Mouse (Mus musculus) heart, postnatal 14 days (tissue): ENCODE results near the gene Zfp11. TPM values are rescaled to one million over a fixed set of nuclear protein-coding genes. Genes with fewer than 3 reads are reported as not detected.
"Not testable (repeated sequence)": the region's sequence is repeated elsewhere in the genome, so short reads cannot be mapped to it uniquely, and the experiment has no call there.

Source experiments
- DNase-seq, 2 experiments: peaks; one replicate each; pipeline ENCODE4 v3.0.0; 2021 to 2022
- intact Hi-C: fragments of 180-260 bp; cut with DNase I; formaldehyde crosslinking; loops from one replicate; pipeline ENCODE4 v1.15.1; 2025
- long read RNA-seq, 2 experiments: library from polyadenylated mRNA; stranded (forward); transcript quantifications; one replicate each; pipeline ENCODE4 v2.0.0; 2021
- total RNA-seq, 2 experiments: library from RNA; stranded (reverse); gene quantifications; 2 replicates each; pipeline ENCODE4 v1.2.3; 2021

Zfp11 gene
- total RNA-seq = 1 to 10 TPM; 3.0 to 3.4 TPM
- long read RNA-seq, experiment 1, partial matches to known transcripts = 0 of 3 reads
- long read RNA-seq, experiment 1, other reads (novel, unspliced or antisense) = 0 of 3 reads
- long read RNA-seq, experiment 2, partial matches to known transcripts = 0 of 5 reads
- long read RNA-seq, experiment 2, other reads (novel, unspliced or antisense) = 1 of 5 reads

DNA sequence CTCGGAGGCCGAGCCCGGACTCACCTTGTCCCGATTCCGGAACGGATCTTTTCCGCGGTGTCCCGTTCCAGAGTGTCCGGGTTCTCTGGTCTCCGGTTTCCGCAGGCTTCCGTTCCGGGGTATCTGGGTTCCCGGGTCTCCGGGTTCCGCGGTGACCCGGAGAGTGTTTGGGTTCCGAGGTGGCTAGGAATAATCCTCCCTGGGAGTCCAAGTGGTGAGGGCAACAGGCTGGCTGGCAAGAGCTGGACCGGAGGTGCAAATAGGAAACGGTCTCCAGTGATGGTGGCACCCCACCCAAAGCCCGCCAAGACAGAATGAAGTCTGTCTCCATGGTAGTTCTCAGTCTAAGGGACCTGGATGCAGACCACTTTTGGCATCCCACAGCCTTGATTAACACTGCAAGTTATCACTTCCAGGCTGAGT lies at the start of gene Zfp11:
TSS of gene Zfp11 (minus strand) at position 64 of the 423 bp plus-strand sequence.
- peak; percentile 79 to 88 for DNase-seq
- intact Hi-C loops = loop anchor here (5.0 kb wide), 2 partner anchors 42 to 57 kb away; partner anchors contain the start of gene Nipsnap2

DNA sequence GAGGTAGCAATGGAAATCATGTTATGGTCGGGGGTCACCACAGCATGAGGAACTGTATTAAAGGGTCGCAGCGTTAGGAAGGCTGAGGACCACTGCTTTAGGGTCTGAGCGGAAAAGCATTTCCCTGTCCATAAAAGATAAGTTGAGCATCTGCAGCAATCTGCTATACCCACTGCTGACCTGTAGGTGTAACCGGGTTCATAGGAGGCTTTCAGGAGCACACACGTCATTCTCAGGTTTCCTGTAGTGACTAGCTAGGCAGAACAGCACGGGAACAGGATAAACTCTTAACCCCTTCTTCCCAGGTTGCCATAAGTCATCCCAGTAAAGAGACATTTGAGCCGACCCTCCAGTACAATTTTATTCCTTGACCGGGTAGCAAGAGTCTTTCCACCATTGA lies 47.1 kb upstream of the Zfp11 start:
- intact Hi-C loops = no loop called here
- no peak for DNase-seq

- DNase-seq = peak; percentile 91 to 94
- intact Hi-C loops = no loop called here
Measured at GRCm38 (mm10) chr5:129715326-129715861, 45.5 kb upstream of the Zfp11 start, which contains the start of gene Mrps17. Mrps17 (plus strand) TSS chr5:129715497.

- intact Hi-C loops = no loop called here
- no peak for DNase-seq
Measured at GRCm38 (mm10) chr5:129708412-129708811, 38.5 kb upstream of the Zfp11 start, which contains the start of gene Sept14. Sept14 (minus strand) TSS chr5:129708512.

DNA sequence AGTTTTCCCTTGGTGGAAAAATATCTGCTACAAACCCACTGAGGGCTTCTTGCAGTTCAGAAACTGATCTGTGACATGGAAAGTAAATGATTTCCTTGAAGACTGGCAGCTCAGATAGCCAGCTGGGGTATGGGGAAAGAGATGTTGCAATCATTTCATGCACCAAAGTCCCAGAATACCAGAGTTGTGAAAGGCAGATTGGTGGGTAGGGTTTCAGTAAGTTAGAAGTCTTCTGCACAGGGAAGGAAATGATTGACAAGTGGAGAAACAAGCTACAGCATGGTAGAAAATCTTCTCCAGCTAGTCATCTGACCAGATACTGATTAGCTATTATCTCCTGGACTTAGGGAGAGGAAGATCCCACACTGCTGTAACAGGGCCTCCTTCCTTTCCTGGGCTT lies 33.5 kb upstream of the Zfp11 start:
- no peak for DNase-seq
- intact Hi-C loops = no loop called here

DNA sequence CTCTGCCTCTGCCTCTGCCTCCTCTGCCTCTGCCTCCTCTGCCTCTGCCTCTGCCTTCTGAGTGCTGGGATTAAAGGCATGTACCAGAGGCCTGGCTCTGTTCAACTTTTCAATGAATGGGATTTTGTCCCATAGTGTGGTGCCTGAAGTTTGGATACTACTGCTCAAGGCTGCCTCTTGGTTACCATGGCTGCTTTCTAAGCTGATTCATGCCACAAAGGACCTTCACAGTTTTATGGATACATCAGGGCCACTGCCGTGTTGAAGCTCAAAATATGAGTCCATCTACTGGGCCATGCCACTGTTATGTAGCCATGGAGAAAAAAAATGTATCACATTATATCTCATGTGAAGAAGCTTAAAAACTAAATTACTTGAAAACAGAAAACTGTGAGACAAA lies 31.8 kb upstream of the Zfp11 start:
- intact Hi-C loops = no loop called here
- no peak for DNase-seq

GRCm38 (mm10) chr5:129700506-129700905 lies 30.6 kb upstream of the Zfp11 start:
- no peak for DNase-seq
- intact Hi-C loops = no loop called here

- intact Hi-C loops = no loop called here
- DNase-seq = no peak
Measured at GRCm38 (mm10) chr5:129690528-129690927, 20.6 kb upstream of the Zfp11 start.

DNA sequence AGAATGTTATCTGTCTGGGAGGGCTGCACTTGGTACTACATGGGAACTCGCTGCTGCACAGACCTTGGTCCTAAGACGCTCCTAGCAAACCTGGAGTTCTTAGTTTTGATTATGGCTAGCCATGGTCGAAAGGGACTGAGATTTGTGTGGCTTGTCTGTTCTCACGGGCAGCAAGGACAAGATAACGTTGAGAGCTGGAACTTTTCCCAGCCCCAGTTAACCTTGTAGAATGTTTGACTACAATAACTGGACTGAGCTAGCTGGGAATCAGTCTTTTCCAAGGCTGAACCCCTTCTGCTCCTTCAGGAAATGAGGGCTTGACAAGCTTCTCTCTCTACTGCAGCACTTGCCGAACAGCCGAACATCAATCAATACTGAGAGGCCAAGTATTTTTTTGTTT lies 17.7 kb upstream of the Zfp11 start:
- intact Hi-C loops = no loop called here
- no peak for DNase-seq

DNA sequence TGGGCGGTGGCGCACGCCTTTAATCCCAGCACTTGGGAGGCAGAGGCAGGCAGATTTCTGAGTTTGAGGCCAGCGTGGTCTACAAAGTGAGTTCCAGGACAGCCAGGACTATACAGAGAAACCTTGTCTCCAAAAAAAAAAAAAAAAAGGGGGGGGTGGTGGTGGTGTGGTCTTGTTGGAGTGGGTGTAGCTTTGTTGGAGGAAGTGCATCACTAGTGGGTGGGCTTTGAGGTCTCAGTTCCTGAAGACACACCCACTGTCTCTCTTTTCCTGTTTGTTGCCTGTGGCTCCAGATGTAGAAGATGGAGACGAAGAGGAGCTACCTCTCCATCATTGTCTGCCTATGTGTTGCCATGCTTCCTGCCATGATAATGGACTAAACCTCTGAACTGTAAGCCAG lies 15.2 kb upstream of the Zfp11 start:
- intact Hi-C loops, DNase-seq: not testable (repeated sequence)

DNA sequence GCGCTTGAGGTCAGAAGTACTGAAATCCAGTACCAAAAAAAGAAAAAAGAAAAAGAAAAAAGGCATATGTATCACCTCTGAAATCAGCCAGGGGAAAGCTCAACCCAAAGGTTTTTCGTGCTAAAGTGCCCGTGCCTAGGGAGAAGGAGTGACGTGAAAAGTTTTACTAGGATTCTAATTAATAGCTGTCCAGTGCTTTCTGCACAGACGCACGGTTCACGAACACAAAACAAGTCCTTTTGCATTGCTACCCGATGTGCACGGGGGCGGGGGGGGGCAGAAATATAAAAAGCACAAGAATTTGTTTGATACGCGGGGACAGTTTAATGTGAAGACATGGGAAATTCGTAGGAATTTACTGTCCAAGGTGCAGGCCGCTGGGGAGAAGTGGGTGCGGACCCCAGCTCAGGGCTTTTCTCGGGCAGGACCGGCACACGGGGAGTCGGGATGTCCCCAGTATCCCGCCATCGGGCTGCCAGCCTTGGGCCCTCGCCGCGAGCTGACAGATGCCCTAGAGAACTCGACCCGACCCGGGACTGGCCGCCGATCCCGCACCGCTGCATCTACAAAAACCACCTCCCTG lies 355 bp downstream of the Zfp11 start:
- DNase-seq = no peak
- intact Hi-C loops = loop anchor here (5.0 kb wide), 2 partner anchors 43 to 58 kb away; partner anchors contain the start of gene Nipsnap2

DNA sequence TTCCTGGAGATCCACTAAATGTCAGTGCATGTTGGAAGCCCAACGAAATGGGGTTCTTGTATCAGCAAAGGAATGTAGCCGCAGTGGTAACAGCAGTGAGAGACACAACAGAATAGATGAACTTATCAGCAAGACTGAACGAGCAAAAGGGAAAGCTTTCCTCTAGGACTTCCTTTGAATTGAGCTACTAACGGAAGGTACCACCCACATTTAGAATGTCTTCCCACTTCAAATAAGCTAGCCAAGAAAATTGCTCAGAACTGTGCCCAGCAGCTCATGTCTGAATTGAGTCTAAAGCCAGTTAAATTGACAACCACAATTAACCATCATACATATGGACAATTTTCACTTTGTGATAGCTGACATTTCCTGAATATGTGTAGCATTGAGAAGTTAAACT lies 2.0 kb downstream of the Zfp11 start:
- intact Hi-C loops = no loop called here

DNA sequence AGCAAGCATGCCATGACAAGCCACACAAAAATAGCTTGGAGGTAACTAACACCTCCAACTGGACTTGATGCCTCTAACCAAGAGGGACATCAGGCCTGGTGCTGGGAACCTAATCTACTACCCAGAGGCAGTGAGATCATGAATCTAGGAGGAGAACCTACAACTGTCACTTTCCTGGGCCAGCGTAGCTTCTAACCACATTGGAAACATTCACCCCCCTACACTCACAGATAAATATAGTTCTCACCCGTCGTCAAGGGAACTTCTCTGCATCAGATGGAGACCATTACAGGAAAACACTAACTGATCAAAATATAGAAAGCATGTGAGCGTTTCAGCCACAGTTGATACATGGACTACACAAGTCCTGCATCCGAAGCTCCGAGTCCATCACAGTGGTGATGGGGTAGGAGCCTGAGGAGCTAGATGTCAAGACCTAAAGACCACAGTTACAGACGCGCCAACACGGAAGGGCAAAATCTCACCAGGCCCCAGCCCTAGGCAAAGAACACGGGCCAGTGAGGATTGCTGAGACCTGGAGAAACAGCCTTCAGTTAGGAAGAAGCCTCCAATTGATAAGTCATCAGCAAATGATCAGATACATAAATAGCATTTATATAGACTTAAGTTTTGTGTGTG lies 3.5 kb downstream of the Zfp11 start:
- intact Hi-C loops = no loop called here
- DNase-seq = no peak

More for the DNA sequence above, 2.0 kb downstream of the Zfp11 start:
- no peak for DNase-seq

DNA sequence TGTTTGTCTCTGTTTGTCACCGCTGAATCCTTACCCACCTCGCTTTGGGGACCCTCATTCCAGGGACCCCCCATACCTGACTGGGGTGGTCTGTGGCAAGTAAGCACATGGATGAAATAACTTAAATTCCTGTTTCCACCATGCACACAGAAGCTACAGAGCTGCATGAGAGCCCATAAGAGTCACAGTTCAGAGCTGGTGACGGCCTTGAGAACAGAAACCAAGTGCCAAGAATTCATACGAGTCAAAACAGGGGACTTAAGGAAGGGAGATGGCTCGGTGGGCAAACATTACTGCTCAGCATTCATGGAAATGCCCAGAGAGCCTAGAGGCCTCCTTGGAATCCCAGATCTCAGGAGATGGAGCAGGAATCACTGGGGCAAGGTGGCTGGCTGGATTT lies 5.8 kb downstream of the Zfp11 start:
- intact Hi-C loops = no loop called here
- no peak for DNase-seq

- no peak for DNase-seq
- intact Hi-C loops = no loop called here
Measured at GRCm38 (mm10) chr5:129657931-129658330, 12.0 kb downstream of the Zfp11 start.

DNA sequence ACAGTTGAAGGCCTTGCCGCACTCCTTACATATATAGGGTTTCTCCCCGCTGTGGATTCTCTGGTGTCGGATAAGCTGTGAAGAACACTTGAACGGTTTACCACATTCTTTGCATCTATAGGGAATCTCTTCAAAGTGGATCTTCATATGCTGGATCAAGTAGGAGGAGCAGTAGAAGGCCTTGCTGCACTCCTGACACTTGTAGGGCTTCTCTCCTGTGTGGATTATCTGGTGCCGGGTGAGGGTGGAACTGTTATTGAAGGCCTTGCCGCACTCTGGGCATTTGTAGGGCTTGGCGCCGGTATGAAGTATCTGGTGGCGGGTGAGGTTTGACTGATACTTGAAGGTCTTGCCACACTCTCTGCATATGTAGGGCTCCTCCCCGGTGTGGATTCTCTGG lies 12.9 kb downstream of the Zfp11 start:
- intact Hi-C loops = no loop called here

GRCm38 (mm10) chr5:129650858-129651257 lies 19.0 kb downstream of the Zfp11 start:
- no peak for DNase-seq
- intact Hi-C loops = no loop called here

More for the DNA sequence above, 12.9 kb downstream of the Zfp11 start:
- no peak for DNase-seq

GRCm38 (mm10) chr5:129632270-129633250 lies 37.3 kb downstream of the Zfp11 start:
- DNase-seq, intact Hi-C loops: not testable (repeated sequence)

DNA sequence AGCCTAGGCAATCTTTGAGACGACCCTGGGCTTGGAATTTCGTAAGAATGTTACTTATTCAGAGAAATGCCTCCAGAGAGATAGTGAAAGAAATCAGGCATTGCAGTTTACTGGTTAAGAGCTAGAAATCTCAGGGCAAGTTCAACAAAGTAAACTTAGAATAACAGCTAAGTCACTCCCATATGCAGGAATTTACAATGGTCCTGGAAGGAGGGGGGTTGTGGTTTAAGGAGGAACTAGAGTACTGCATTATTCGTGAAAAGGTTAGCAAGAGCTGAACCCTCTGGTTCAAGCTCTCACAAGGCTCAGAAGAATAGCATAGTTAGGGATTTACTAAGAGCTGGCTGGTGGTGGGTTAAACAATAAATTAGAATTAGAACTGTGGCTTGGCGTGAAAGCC lies 43.3 kb downstream of the Zfp11 start:
- intact Hi-C loops, DNase-seq: not testable (repeated sequence)

GRCm38 (mm10) chr5:129626099-129626498 lies 43.8 kb downstream of the Zfp11 start:
- intact Hi-C loops = no loop called here
- DNase-seq = no peak
